Mouse (Mus musculus) forebrain, embryonic 15.5 days (tissue): ENCODE data around the gene Alkbh2. TPM values are rescaled to one million over a fixed set of nuclear protein-coding genes. Genes with fewer than 3 reads are reported as not detected.

ENCODE experiments used
- ATAC-seq: fragments of 200-750 bp; cut with Nextera tagmentation; replicated peaks from 2 replicates; pipeline ENCODE4 v1.8.0; 2017; ENCODE audit warnings: mild to moderate bottlenecking, moderate TSS enrichment, moderate library complexity
- H3K27ac ChIP-seq: fragments of 300-500 bp; sonication (generic); replicated peaks from 2 replicates; pipeline ENCODE4 v1.5.1; 2015; ENCODE audit warnings: mild to moderate bottlenecking, inconsistent platforms
- H3K27me3 ChIP-seq: fragments of 300-500 bp; sonication (generic); 2 replicates; pipeline ENCODE4 v1.6.1; 2015; ENCODE audit warnings: inconsistent platforms
- H3K36me3 ChIP-seq: fragments of 300-500 bp; sonication (generic); 2 replicates; pipeline ENCODE4 v1.6.1; 2015; ENCODE audit warnings: mild to moderate bottlenecking, inconsistent platforms
- H3K4me1 ChIP-seq: fragments of 300-500 bp; sonication (generic); 2 replicates; pipeline ENCODE4 v1.6.1; 2015; ENCODE audit warnings: inconsistent platforms
- H3K4me2 ChIP-seq: fragments of 300-500 bp; sonication (generic); replicated peaks from 2 replicates; pipeline ENCODE4 v1.6.1; 2015; ENCODE audit warnings: mild to moderate bottlenecking, inconsistent platforms
- H3K4me3 ChIP-seq: fragments of 300-500 bp; sonication (generic); 2 replicates; pipeline ENCODE4 v1.5.1; 2015; ENCODE audit warnings: mild to moderate bottlenecking, inconsistent platforms
- H3K9ac ChIP-seq: fragments of 300-500 bp; sonication (generic); replicated peaks from 2 replicates; pipeline ENCODE4 v1.6.1; 2015; ENCODE audit warnings: mild to moderate bottlenecking, inconsistent platforms
- H3K9me3 ChIP-seq: fragments of 300-500 bp; sonication (generic); 2 replicates; pipeline ENCODE4 v1.6.1; 2016; ENCODE audit warnings: inconsistent platforms
- WGBS: fragments of 180-500 bp; shearing (Covaris S2); methylation state at CpG from one replicate; pipeline ENCODE4 v1.1.7; 2015; ENCODE audit warnings: mixed read lengths; 5-methylcytosine and 5-hydroxymethylcytosine counted together
- polyA plus RNA-seq: library from polyadenylated mRNA; unstranded; fragments of >200 nt; fragmentation: Nextera tagmentation; extraction: Ambion mirVana; gene quantifications from 2 replicates; pipeline ENCODE4 v1.2.1, GENCODE M21; 2015

Alkbh2 gene
- polyA plus RNA-seq, 1 experiment from 2014 or later = 6.2 TPM

DNA sequence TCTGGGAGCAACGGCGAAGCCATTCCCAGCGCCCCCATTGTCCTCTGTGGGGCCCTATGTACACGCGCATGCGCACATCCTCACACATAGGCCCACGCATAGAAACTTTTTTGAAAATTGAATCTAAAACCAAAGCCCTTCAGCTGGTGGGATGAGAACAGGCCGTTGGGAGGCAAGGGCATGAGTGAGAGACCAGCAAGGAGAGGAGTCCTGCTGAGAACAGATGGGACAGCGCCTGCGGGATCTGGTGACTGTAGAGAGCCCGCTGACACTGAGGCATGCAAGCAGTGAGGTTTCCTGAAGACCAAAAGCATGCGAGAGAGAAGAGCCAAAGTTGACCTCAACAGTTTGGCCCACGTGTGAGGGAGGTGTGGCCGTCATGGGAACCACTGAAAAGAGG lies 42.5 kb downstream of the Alkbh2 start:
- Histone ChIP-seq H3K4me1 (peaks cover 17% of the 10 kb centered on the region), H3K9ac (no peak overlapping the region), H3K4me2 (no peak overlapping the region), H3K27ac (no peak overlapping the region), H3K9me3 (no peaks in the 10 kb centered on the region), H3K27me3 (no peaks in the 10 kb centered on the region), H3K36me3 (no peaks in the 10 kb centered on the region), H3K4me3 (no peak overlapping the region)
- 83% methylated on average over 14 of the region's 14 CpGs for WGBS
- ATAC-seq = no peak

DNA sequence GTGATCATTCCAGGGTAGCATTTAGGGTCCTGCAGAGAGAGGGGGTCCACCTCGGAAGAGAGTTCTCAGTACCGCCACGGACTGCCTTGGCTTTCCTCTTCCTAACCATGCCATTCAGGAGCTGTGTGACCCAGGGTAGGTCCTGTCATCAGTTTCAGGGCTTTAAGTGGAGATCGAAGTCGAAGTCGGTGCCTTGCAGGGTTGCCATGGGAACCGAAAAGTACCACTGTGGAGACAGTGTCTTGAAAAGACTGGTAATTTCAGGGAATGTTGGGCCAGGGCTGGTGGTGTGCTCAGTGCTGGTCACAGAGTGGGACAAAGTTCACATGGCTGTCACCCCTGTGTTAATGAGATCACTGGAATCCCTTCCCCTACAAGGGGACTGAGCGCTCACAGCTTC lies 51.0 kb downstream of the Alkbh2 start:
- peaks cover 5% of the 10 kb centered on the region; the same call in 1 of the 2 replicates for H3K36me3 ChIP-seq
- ATAC-seq = no peak
- 51% methylated on average over 8 of the region's 8 CpGs for WGBS
- H3K4me1 ChIP-seq = 0 out of 2 replicates have a peak, but pooled peaks cover 2% of the 10 kb centered on the region
- H3K27ac ChIP-seq = no peak overlapping the region
- H3K27me3 ChIP-seq = no peaks in the 10 kb centered on the region
- no peaks in the 10 kb centered on the region for H3K9me3 ChIP-seq
- H3K9ac ChIP-seq = no peak overlapping the region
- no peak overlapping the region for H3K4me3 ChIP-seq
- no peak overlapping the region for H3K4me2 ChIP-seq

Other genes with a start within 250 kb of the Alkbh2 start
- 221 and 224 TPM in 2 replicates for gene Coro1c, start 219.5 kb downstream of the Alkbh2 start, polyA plus RNA-seq
- gene Ssh1, start 134.3 kb downstream of the Alkbh2 start, polyA plus RNA-seq = 12.8 and 13.8 TPM in 2 replicates
- not detected in 2 replicates for gene Dao, start 124.5 kb downstream of the Alkbh2 start, polyA plus RNA-seq
- 18.4 and 20.4 TPM in 2 replicates for gene Usp30, start 62.8 kb downstream of the Alkbh2 start, polyA plus RNA-seq
- gene Svop, start 36.6 kb downstream of the Alkbh2 start, polyA plus RNA-seq = 81.8 and 87.2 TPM in 2 replicates
- gene Ung, start 2.2 kb upstream of the Alkbh2 start, polyA plus RNA-seq = 22.7 and 25.8 TPM in 2 replicates
- gene Acacb, start 18.3 kb upstream of the Alkbh2 start, polyA plus RNA-seq = 1.6 and 3.0 TPM in 2 replicates
- 0.11 and 0.56 TPM in 2 replicates for gene Foxn4, start 145.6 kb upstream of the Alkbh2 start, polyA plus RNA-seq
- 0.57 and 0.80 TPM in 2 replicates for gene Myo1h, start 160.9 kb upstream of the Alkbh2 start, polyA plus RNA-seq